Mouse (Mus musculus) intestine, postnatal 0 days (tissue): ENCODE measurements at regions not wholly inside any gene's neighbourhood (a gene's known extent, or its start where the extent isn't known, plus 50 kb on each side); places are given as distances from the start of the nearest gene placed in this dataset.

ENCODE experiments used
- ATAC-seq: fragments of 200-750 bp; cut with Nextera tagmentation; 2 replicates; pipeline ENCODE4 v1.8.0; 2017; ENCODE audit warnings: mild to moderate bottlenecking, moderate TSS enrichment, moderate library complexity
- H3K27ac ChIP-seq: fragments of 300-500 bp; sonication (generic); 2 replicates; pipeline ENCODE4 v1.5.1; 2014; ENCODE audit warnings: mild to moderate bottlenecking, low read depth, low read length, moderate library complexity
- H3K27me3 ChIP-seq: fragments of 300-500 bp; sonication (generic); replicated peaks from 2 replicates; pipeline ENCODE4 v1.6.1; 2014; ENCODE audit warnings: low read length, mixed read lengths; ENCODE audit not compliant: control insufficient read depth, insufficient read depth
- H3K36me3 ChIP-seq: fragments of 300-500 bp; sonication (generic); 2 replicates; pipeline ENCODE4 v1.6.1; 2014; ENCODE audit warnings: mild to moderate bottlenecking, moderate library complexity; ENCODE audit not compliant: control insufficient read depth, insufficient read depth
- H3K4me1 ChIP-seq: fragments of 300-500 bp; sonication (generic); replicated peaks from 2 replicates; pipeline ENCODE4 v1.6.1; 2014; ENCODE audit warnings: antibody characterized with exemption, low read length, mixed read lengths; ENCODE audit not compliant: control insufficient read depth, insufficient read depth
- H3K4me2 ChIP-seq: fragments of 300-500 bp; sonication (generic); replicated peaks from 2 replicates; pipeline ENCODE4 v1.6.1; 2014; ENCODE audit warnings: low read depth, mild to moderate bottlenecking, moderate library complexity
- H3K4me3 ChIP-seq: fragments of 300-500 bp; sonication (generic); 2 replicates; pipeline ENCODE4 v1.5.1; 2014; ENCODE audit warnings: low read depth, low read length
- H3K9ac ChIP-seq: fragments of 300-500 bp; sonication (generic); 2 replicates; pipeline ENCODE4 v1.6.1; 2014; ENCODE audit warnings: mild to moderate bottlenecking, low read depth, low read length
- H3K9me3 ChIP-seq: fragments of 300-500 bp; sonication (generic); 2 replicates; pipeline ENCODE4 v1.6.1; 2016; ENCODE audit warnings: mixed run types; ENCODE audit not compliant: control insufficient read depth
- CTCF ChIP-seq: sonication (generic); IDR thresholded peaks from 2 replicates; pipeline ENCODE4 v1.5.1; 2016; ENCODE audit warnings: low read depth, mild to moderate bottlenecking, control low read depth, antibody characterized with exemption, moderate library complexity
- WGBS: fragments of 180-500 bp; shearing (Covaris S2); extraction: QIAGEN DNeasy Blood & Tissue Kit; methylation state at CpG from one replicate; pipeline ENCODE4 v1.1.7; 2014; 5-methylcytosine and 5-hydroxymethylcytosine counted together

- 94% methylated on average over 1 of the region's 1 CpGs for WGBS
- no peaks in the 10 kb centered on the region for H3K27me3 ChIP-seq
- no peak overlapping the region for H3K4me3 ChIP-seq
- ATAC-seq, result no peak
- TF ChIP-seq CTCF, result no peak
- no peak overlapping the region for H3K4me2 ChIP-seq
- H3K4me1 ChIP-seq, result no peaks in the 10 kb centered on the region
- no peaks in the 10 kb centered on the region for H3K9me3 ChIP-seq
- H3K36me3 ChIP-seq, result no peaks in the 10 kb centered on the region
- H3K9ac ChIP-seq, result no peak overlapping the region
- H3K27ac ChIP-seq, result no peak overlapping the region
Measured at GRCm38 (mm10) chr11:111398706-111399105, 332.7 kb downstream of the Kcnj2 start.

GRCm38 (mm10) chr11:111409266-111409665 is 343.3 kb downstream of the Kcnj2 start:
- Histone ChIP-seq H3K4me2 (no peak overlapping the region), H3K36me3 (no peaks in the 10 kb centered on the region), H3K4me1 (no peaks in the 10 kb centered on the region), H3K27me3 (no peaks in the 10 kb centered on the region), H3K27ac (no peak overlapping the region), H3K9ac (no peak overlapping the region), H3K9me3 (no peaks in the 10 kb centered on the region), H3K4me3 (no peak overlapping the region)
- no peak for ATAC-seq
- TF ChIP-seq CTCF, result no peak
- 88% methylated on average over 2 of the region's 2 CpGs for WGBS

- WGBS, result 50% methylated on average over 4 of the region's 4 CpGs
Measured at GRCm38 (mm10) chr11:111424871-111425270, 358.9 kb downstream of the Kcnj2 start.

GRCm38 (mm10) chr11:111426715-111427114 is 360.8 kb downstream of the Kcnj2 start:
- WGBS, result 26% methylated on average over 4 of the region's 4 CpGs
- no peak for ATAC-seq
- Histone ChIP-seq H3K27ac (no peak overlapping the region), H3K27me3 (no peaks in the 10 kb centered on the region), H3K4me2 (no peak overlapping the region), H3K36me3 (no peaks in the 10 kb centered on the region), H3K9me3 (no peaks in the 10 kb centered on the region), H3K4me1 (0 out of 2 replicates have a peak, but pooled peaks cover 3% of the 10 kb centered on the region), H3K4me3 (no peak overlapping the region), H3K9ac (no peak overlapping the region)
- TF ChIP-seq CTCF, result no peak

More at GRCm38 (mm10) chr11:111424871-111425270, 358.9 kb downstream of the Kcnj2 start:
- no peak overlapping the region for H3K9ac ChIP-seq
- no peaks in the 10 kb centered on the region for H3K27me3 ChIP-seq
- 0 out of 2 replicates have a peak, but pooled peaks cover 3% of the 10 kb centered on the region for H3K4me1 ChIP-seq
- no peak overlapping the region for H3K4me3 ChIP-seq
- H3K27ac ChIP-seq, result no peak overlapping the region
- ATAC-seq, result no peak
- no peak for TF ChIP-seq CTCF
- H3K9me3 ChIP-seq, result no peaks in the 10 kb centered on the region
- no peaks in the 10 kb centered on the region for H3K36me3 ChIP-seq
- H3K4me2 ChIP-seq, result no peak overlapping the region

- Histone ChIP-seq H3K9me3 (no peaks in the 10 kb centered on the region), H3K36me3 (no peaks in the 10 kb centered on the region), H3K27me3 (no peaks in the 10 kb centered on the region), H3K4me1 (no peaks in the 10 kb centered on the region), H3K4me2 (no peak overlapping the region), H3K9ac (no peak overlapping the region), H3K4me3 (no peak overlapping the region), H3K27ac (no peak overlapping the region)
- ATAC-seq, result no peak
- TF ChIP-seq CTCF, result no peak
Measured at GRCm38 (mm10) chr11:111442257-111442656, 376.3 kb downstream of the Kcnj2 start.

- no peak for ATAC-seq
- no peaks in the 10 kb centered on the region for H3K36me3 ChIP-seq
- no peak overlapping the region for H3K4me2 ChIP-seq
- H3K27ac ChIP-seq, result no peak overlapping the region
- 82% methylated on average over 1 of the region's 1 CpGs for WGBS
- H3K4me1 ChIP-seq, result no peaks in the 10 kb centered on the region
- H3K9me3 ChIP-seq, result no peaks in the 10 kb centered on the region
- no peak for TF ChIP-seq CTCF
- H3K4me3 ChIP-seq, result no peak overlapping the region
- no peaks in the 10 kb centered on the region for H3K27me3 ChIP-seq
- no peak overlapping the region for H3K9ac ChIP-seq
Measured at GRCm38 (mm10) chr11:111443381-111443780, 377.4 kb downstream of the Kcnj2 start.

- no peaks in the 10 kb centered on the region for H3K4me1 ChIP-seq
- no peaks in the 10 kb centered on the region for H3K36me3 ChIP-seq
- H3K9ac ChIP-seq, result no peak overlapping the region
- H3K4me2 ChIP-seq, result no peak overlapping the region
- TF ChIP-seq CTCF, result no peak
- no peaks in the 10 kb centered on the region for H3K9me3 ChIP-seq
- 71% methylated on average over 4 of the region's 4 CpGs for WGBS
- no peak for ATAC-seq
- no peak overlapping the region for H3K27ac ChIP-seq
- H3K27me3 ChIP-seq, result no peaks in the 10 kb centered on the region
- H3K4me3 ChIP-seq, result no peak overlapping the region
Measured at GRCm38 (mm10) chr11:111444791-111445190, 378.8 kb downstream of the Kcnj2 start.
